Mouse (Mus musculus) thymus, postnatal 14 days (tissue): ENCODE results near the gene Inafm1.
"Not testable (repeated sequence)": the region's sequence is repeated elsewhere in the genome, so short reads cannot be mapped to it uniquely, and the experiment has no call there.

Experiments used
- DNase-seq: peaks from one replicate; pipeline ENCODE4 v3.0.0; 2021

The Inafm1 gene

GRCm38 (mm10) chr7:16273081-16273765, at the start of gene Inafm1:
Inafm1 (minus strand) TSS chr7:16273617.
- DNase-seq = peak; percentile 91

GRCm38 (mm10) chr7:16320479-16320878, 47.1 kb upstream of the Inafm1 start:
- DNase-seq = no peak

GRCm38 (mm10) chr7:16319216-16319615, 45.8 kb upstream of the Inafm1 start:
- no peak for DNase-seq

GRCm38 (mm10) chr7:16317094-16317493, 43.7 kb upstream of the Inafm1 start:
- no peak for DNase-seq

GRCm38 (mm10) chr7:16315222-16315759, 41.9 kb upstream of the Inafm1 start:
- no peak for DNase-seq

DNA sequence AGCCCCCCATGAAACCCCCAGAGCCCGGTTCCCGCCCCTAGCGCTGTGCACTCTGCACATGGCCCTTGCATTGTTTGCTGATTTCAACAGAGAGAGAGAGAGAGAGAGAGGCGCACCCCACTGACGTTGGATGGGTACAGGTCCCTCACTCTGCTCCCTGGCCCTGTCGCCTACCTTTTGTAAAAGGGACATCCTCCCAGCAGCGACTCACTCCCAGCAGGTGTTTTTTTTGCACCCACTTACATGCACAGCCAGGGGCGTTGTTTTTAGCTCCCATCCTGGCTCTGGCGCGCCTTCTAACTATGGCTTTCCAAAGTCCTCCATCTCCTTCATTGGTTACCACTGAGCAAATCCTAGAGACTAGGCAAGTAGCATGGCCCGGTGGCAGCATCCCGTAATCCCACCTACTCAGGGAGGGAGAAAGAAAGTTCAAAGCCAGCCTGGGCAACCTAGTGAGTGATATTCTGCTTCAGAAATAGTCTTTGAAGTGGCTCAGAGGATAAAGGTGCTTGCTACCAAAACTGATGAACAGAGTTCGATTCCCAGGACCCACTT, 40.9 kb upstream of the Inafm1 start:
- DNase-seq = no peak

- peak; percentile 78 for DNase-seq
Observed at GRCm38 (mm10) chr7:16313481-16314220, 40.2 kb upstream of the Inafm1 start.

DNA sequence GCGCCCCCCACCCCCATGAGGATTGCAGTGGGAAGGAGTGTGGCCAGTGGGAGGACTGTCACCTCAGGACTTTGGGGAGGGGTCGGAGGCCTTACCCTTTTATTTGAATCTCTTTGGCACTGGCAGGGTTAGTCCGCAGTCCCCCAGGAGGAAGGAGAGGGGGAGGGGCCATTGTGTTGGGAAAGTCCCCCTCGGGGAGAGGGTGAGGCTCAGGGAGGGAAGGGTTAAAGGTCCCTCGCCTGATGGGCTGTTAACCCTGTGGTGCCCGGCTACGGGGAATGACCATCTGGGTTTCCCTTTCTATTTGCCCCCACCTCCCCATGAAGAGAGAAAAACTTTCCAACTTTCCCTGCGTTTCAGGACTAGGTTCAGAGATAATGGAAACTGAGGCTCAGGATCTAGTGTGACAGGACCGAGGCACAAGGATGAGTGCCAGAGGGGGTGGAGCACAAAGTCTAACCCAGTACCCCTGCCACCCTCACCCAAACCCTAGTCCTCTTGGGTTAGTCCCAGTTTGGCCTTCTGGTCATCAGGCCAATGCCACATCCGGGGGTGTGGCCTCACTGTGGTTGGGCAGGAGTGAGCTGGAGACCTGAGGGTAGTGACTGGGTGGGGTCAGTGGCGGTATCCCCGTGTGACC, 39.4 kb upstream of the Inafm1 start:
- DNase-seq = peak; percentile 64

- DNase-seq = peak; percentile 30
Observed at GRCm38 (mm10) chr7:16312011-16312671, 38.7 kb upstream of the Inafm1 start.

- peak; percentile 20 for DNase-seq
Observed at GRCm38 (mm10) chr7:16311453-16312004, 38.1 kb upstream of the Inafm1 start.

DNA sequence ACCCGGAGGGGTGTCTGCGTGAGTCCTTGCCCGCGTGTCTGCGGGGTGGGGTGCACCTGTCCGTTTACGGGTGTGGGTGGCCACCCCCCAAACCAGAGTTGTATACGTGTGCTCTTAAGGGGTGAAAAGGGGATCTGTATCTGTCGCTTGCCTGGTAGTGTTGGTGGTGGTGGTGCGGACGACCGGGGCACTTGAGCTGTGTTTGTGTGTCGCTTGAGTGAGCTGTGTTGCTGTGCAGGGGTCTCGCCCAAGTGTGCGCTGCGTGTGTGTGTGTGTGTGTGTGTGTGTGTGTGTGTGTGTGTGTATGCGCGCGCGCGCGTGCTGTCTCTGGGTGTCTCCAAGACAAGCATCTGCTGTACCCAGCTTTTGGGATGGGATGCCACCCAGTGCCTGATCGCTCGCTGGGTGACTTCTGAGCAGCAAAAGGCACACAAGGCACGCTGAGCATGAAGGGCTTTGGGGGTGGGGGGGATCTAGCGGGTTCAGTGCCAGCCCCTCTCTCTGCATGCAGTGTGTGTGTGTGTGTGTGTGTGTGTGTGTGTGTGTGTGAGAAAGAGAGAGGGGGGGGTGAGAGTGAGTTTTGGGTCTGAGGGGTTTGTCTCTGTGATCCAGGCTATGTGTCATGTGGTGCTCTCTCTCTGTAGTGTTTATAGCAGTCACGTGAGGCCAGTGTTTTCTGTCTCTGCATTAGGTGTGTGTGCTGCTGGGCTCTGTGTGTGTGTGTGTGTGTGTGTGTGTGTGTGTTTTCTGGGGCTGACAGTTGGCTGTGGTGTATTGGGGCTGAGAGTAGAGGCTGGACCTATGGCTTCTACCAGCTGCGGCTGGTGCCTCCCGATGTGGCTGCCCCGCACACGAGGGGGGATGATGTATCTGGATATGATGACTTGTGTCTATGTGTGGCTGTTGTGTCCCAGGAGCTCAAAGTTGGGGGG, 37.4 kb upstream of the Inafm1 start:
- peak; percentile 64 for DNase-seq

GRCm38 (mm10) chr7:16310020-16310520, 36.7 kb upstream of the Inafm1 start:
- DNase-seq = peak; percentile 96

DNA sequence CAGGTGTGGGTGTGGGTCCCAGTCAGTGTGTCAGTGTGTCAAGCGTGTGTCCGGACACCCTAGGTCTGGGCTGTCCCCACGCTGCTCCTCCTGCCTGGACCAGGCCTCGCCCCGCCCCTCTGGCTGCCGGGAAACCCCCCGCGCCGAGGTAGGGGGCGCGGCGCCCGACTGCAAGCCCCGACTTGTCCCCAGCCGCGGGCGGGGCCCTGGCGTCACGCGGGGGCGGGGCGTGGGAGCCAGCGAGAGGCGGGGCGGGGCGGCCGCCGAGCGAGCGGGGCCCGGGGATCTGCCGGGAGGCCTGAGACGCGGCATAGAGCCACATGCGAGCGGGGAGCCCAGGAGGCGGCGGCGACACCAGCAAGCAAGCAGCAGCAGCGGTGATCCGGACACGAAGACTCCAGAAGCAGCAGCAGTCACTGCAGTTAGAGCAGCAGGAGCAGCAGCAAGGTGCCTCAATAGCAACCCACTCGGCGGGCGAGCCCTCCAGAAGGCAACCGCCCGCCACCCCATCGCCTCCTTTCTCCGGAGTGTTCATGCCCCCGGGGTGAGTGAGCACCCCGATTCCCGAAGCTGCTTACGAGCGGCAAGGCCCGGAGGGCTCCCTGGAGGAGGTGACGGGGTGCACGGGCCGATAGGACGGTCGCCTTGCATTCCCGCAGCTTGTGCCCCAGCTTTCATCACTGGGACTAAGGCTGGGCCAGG, 36.1 kb upstream of the Inafm1 start:
- DNase-seq = peak; percentile 97

DNA sequence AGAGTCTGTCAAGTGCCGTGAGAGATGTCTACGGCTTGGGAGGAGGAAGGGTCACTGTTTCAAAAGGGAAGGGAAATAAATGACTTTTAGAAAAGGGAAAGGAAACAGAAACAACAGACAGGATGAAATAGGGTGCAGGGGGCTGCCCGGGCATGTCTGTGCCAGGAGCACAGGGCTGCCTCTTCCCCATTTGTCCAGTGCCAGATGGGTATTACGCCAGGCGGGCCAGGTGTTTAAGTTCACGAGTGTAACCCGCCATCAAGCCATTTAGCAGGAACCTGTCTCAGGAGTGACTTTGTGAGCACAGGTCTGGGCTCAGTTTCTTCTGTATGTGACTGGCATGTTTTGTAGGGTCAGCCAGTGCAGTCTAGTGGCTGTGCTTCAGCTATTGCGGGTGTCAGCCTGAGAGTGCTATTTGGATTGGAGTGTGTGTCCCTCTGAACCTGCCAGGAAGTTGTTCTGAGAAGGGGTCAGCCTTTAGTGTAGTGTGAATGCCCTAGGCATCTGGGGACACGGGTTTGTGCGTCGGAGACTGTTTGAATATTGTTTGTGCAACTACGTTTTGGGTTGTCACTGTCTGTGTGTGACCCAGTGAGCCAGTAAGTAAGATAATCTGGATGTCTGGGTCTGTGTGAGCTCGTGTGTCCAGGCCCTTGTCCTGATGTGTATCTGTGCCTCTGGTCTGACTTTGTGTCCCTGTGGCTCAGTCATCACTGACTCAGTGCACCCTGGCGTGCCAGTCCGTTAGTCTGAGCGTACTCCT, 35.3 kb upstream of the Inafm1 start:
- peak; percentile 24 for DNase-seq

DNA sequence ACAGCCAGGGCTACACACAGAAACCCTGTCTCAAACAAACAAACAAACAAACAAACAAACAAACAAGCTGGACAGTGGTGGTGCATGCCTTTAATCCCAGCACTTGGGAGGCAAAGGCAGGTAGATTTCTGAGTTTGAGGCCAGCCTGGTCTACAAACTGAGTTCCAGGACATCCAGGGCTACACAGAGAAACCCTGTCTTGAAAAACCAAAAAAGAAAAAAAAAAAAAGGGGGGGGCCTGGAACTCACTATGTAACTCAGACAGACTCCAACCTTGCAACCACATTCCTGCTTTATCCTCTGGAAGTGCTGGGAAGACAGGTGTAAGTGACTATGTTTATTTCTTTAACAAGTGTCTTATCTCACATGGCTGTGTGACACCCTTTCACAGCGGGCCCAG, 34.7 kb upstream of the Inafm1 start, which contains the start of gene Bbc3:
Gene Bbc3, plus strand, starts transcription at position 301 of the 400 bp plus-strand sequence.
- DNase-seq = not testable (repeated sequence)

- DNase-seq = not testable (repeated sequence)
Observed at GRCm38 (mm10) chr7:16307141-16307540, 33.7 kb upstream of the Inafm1 start.

DNA sequence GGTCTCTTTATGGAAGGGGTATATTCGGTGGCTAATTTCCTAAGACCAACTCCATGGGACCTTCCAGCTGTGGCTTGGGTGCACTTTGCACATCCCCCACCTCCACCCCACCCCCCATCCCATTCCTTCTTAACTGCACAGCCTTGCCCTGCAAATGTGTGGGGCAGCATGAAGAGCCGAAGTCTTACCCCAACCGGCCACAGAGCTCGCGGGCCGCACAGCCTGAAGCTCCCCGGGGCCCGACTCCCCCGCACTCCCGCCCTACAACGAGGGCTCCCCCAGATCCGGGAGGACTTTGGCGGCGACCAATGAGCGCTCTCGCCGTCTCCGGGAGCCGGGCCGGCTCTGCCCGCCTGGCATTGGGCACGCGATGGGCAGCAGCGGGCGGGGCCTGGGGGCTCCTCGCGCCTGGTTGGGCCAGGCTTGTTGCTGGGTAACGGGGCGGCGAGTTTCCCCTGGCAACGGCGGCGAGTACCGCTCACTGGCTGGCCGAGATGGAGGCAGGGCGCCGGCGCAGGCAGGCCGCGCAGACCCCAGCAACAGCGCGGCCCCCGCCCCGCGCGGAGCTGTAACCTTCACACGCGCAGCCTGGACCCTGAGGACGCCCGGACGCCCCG, 26.1 kb upstream of the Inafm1 start:
- DNase-seq = peak; percentile 70

- no peak for DNase-seq
Observed at GRCm38 (mm10) chr7:16298927-16299326, 25.5 kb upstream of the Inafm1 start.

DNA sequence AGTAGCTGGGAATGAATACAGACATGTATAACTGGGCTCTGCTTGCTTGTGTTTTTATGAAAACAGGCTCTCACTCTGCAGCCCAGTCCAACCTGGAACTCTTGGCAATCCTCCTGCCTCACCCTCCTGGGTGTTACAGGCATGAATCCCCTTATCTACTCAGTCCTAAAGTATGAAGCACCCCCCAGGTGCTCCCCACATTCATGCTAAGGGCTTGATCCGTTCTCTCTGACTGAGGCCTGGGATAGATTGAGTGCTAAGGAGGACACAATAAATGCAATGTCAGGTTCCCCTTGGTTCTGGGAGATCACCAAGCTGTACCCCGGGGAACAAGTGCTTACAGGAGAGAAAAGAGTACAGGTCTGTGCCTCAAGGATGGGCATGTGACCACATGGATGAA, 24.2 kb upstream of the Inafm1 start:
- no peak for DNase-seq
